Mouse (Mus musculus): ENCODE results near the gene Gipr. TPM values are rescaled to one million over a fixed set of nuclear protein-coding genes. Genes with fewer than 3 reads are reported as not detected.

Gene Gipr
- polyA plus RNA-seq, 1 experiment = 0.43 TPM

DNA sequence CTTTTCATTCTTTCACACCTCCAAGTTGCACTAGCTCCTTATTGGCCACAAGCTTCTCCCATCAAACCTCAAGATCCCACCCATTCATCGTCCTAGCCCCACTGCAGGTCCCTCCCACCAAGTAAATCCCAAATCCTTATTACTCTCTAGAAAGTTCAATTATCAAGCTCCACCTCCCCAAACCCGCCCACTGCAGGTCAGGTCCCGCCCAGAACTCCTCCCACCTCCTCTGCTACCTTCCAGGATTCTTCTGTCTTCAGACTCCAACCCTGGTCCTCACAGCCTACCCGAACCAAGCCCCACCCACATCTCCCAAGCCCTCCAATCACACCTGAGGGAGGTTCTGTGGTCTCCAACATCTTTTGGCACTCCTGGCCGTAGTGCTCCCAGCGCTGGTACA is 1.7 kb downstream of the Gipr start:
- Histone ChIP-seq H3K79me3 (ENCODE audit: low read depth) (no peaks in the 10 kb centered on the region), H3K79me2 (ENCODE audit: control insufficient read depth, insufficient read depth) (no peaks in the 10 kb centered on the region), H3K4me3 (ENCODE audit: insufficient read depth, poor library complexity, severe bottlenecking) (no peak overlapping the region), H3ac (ENCODE audit: control insufficient read depth, insufficient read length, low read depth) (no peak overlapping the region), H3K36me3 (ENCODE audit: control insufficient read depth, insufficient read depth) (no peaks in the 10 kb centered on the region), H3K27me3 (ENCODE audit: control insufficient read depth, insufficient read depth, insufficient read length) (no peaks in the 10 kb centered on the region)
- TF ChIP-seq USF1 (IDR thresholded peaks at IDR 0.05; ENCODE audit: low read depth) = no peak
- no peak for TF ChIP-seq CEBPB (IDR thresholded peaks at IDR 0.05; ENCODE audit: low read depth)
- TF ChIP-seq MYOD1 (IDR thresholded peaks at IDR 0.05; ENCODE audit: control insufficient read depth, insufficient read length, low read depth) = no peak
- no peak for TF ChIP-seq MAX (IDR thresholded peaks at IDR 0.05)
- no peak for TF ChIP-seq CTCF (IDR thresholded peaks at IDR 0.05; ENCODE audit: control insufficient read depth, insufficient read depth, insufficient read length)
- TF ChIP-seq FOSL1 (IDR thresholded peaks at IDR 0.05; ENCODE audit: insufficient read depth, low read length, poor library complexity, severe bottlenecking) = no peak
- TF ChIP-seq MYOG (IDR thresholded peaks at IDR 0.05; ENCODE audit: control insufficient read depth, extremely low read depth, insufficient read length) = no peak

DNA sequence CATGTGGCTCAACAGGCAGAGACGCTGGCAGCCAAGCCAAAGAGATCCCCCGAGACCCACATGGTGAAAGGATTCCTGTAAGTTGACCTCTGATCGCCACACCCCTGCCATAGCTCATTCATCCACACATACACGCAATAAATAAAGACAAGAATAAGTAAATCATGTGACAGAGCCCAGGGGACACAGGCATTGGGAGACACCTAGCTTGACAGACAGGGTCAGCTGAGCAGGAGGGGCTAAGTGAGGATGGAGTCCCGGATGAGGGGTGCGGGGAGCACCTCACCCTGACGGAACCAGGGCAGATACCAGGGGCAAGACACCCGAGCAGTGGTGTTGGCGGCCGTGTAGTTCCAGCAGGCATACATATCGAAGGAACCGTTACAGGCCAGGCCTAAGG is 2.2 kb downstream of the Gipr start:
- TF ChIP-seq CEBPB (IDR thresholded peaks at IDR 0.05; ENCODE audit: low read depth) = no peak
- TF ChIP-seq FOSL1 (IDR thresholded peaks at IDR 0.05; ENCODE audit: insufficient read depth, low read length, poor library complexity, severe bottlenecking) = no peak
- peak; percentile 94 for TF ChIP-seq MYOD1 (IDR thresholded peaks at IDR 0.05; ENCODE audit: control insufficient read depth, insufficient read length, low read depth)
- peak; percentile 74 for TF ChIP-seq USF1 (IDR thresholded peaks at IDR 0.05; ENCODE audit: low read depth)
- Histone ChIP-seq H3K79me2 (ENCODE audit: control insufficient read depth, insufficient read depth) (no peaks in the 10 kb centered on the region), H3K36me3 (ENCODE audit: control insufficient read depth, insufficient read depth) (no peaks in the 10 kb centered on the region), H3K27me3 (ENCODE audit: control insufficient read depth, insufficient read depth, insufficient read length) (no peaks in the 10 kb centered on the region), H3K79me3 (ENCODE audit: low read depth) (no peaks in the 10 kb centered on the region), H3ac (ENCODE audit: control insufficient read depth, insufficient read length, low read depth) (no peak overlapping the region), H3K4me3 (ENCODE audit: insufficient read depth, poor library complexity, severe bottlenecking) (no peak overlapping the region)

DNA sequence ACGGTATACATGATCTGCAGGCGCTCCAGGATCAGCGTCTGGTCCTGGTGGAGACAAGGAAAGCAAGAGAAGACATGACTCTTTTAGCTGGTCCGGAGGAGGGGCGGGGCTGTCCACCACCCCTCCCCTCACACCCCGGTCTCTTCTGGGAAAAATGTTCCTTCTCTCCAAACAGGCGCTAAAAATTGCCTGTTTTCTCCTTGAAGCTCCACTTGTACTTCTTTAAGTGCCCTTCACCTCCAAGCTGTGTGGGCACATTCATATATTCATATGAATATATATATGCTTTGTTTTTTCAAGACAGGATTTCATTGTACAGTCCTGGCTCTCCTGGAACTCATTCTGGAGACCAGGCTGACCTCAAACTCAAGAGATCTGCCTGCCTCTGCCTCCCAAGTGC is 3.0 kb downstream of the Gipr start:
- Histone ChIP-seq H3K36me3 (ENCODE audit: control insufficient read depth, insufficient read depth) (no peaks in the 10 kb centered on the region), H3K27me3 (ENCODE audit: control insufficient read depth, insufficient read depth, insufficient read length) (no peaks in the 10 kb centered on the region), H3K79me2 (ENCODE audit: control insufficient read depth, insufficient read depth) (no peaks in the 10 kb centered on the region), H3K79me3 (ENCODE audit: low read depth) (no peaks in the 10 kb centered on the region), H3K4me3 (ENCODE audit: insufficient read depth, poor library complexity, severe bottlenecking) (no peak overlapping the region), H3ac (ENCODE audit: control insufficient read depth, insufficient read length, low read depth) (no peak overlapping the region)
- no peak for TF ChIP-seq FOSL1 (IDR thresholded peaks at IDR 0.05; ENCODE audit: insufficient read depth, low read length, poor library complexity, severe bottlenecking)
- no peak for TF ChIP-seq MYOG (IDR thresholded peaks at IDR 0.05; ENCODE audit: control insufficient read depth, extremely low read depth, insufficient read length)
- TF ChIP-seq MYOD1 (IDR thresholded peaks at IDR 0.05; ENCODE audit: control insufficient read depth, insufficient read length, low read depth) = no peak
- no peak for TF ChIP-seq CEBPB (IDR thresholded peaks at IDR 0.05; ENCODE audit: low read depth)
- TF ChIP-seq USF1 (IDR thresholded peaks at IDR 0.05; ENCODE audit: low read depth) = no peak
- no peak for TF ChIP-seq CTCF (IDR thresholded peaks at IDR 0.05; ENCODE audit: control insufficient read depth, insufficient read depth, insufficient read length)
- no peak for TF ChIP-seq MAX (IDR thresholded peaks at IDR 0.05)

DNA sequence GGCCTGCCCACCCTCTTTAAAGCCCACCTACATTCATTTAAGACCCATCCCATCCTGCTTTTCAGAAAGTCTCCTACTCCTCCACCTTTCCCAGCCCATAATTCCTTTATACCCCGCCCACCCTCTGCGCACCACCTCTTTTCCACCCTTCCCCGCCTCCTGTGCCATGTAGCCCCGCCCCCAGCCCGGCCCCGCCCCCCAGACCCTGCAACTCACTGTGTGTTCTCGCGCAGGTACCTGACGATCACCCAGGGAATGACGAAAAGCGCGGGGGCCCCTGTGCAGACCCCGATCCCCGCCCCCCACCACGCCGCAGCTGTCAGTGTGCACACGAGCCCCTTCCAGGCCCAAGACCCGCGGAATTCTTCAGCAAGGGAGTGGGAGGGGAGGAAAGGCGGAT is 5.8 kb downstream of the Gipr start:
- Histone ChIP-seq H3K36me3 (ENCODE audit: control insufficient read depth, insufficient read depth) (no peaks in the 10 kb centered on the region), H3K79me3 (ENCODE audit: low read depth) (no peaks in the 10 kb centered on the region), H3K27me3 (ENCODE audit: control insufficient read depth, insufficient read depth, insufficient read length) (no peaks in the 10 kb centered on the region), H3ac (ENCODE audit: control insufficient read depth, insufficient read length, low read depth) (no peak overlapping the region), H3K4me3 (ENCODE audit: insufficient read depth, poor library complexity, severe bottlenecking) (no peak overlapping the region), H3K79me2 (ENCODE audit: control insufficient read depth, insufficient read depth) (no peaks in the 10 kb centered on the region)
- no peak for TF ChIP-seq CTCF (IDR thresholded peaks at IDR 0.05; ENCODE audit: control insufficient read depth, insufficient read depth, insufficient read length)
- TF ChIP-seq CEBPB (IDR thresholded peaks at IDR 0.05; ENCODE audit: low read depth) = no peak
- no peak for TF ChIP-seq FOSL1 (IDR thresholded peaks at IDR 0.05; ENCODE audit: insufficient read depth, low read length, poor library complexity, severe bottlenecking)
- TF ChIP-seq MYOD1 (IDR thresholded peaks at IDR 0.05; ENCODE audit: control insufficient read depth, insufficient read length, low read depth) = no peak
- no peak for TF ChIP-seq MAX (IDR thresholded peaks at IDR 0.05)
- no peak for TF ChIP-seq MYOG (IDR thresholded peaks at IDR 0.05; ENCODE audit: control insufficient read depth, extremely low read depth, insufficient read length)
- no peak for TF ChIP-seq USF1 (IDR thresholded peaks at IDR 0.05; ENCODE audit: low read depth)

DNA sequence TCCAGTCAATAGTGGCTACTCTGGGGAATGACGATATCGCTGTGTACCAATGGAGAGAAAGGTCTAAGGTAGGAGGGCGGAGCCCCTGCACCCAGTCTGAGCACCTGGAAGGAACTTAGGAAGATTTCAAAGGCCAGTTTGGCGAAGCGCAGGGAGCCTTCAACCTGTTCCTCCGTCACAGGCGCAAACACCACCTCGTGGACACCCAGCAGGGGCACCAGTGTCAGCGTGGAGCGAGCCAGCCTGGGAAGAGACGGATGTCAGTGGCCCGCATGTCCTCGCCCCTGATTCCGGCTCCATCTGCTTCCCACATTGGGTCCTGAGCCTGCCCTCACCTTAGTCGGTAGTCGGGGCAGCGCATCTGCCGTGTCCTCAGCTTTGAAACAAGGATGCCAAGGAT is 6.5 kb downstream of the Gipr start:
- no peak for TF ChIP-seq MYOD1 (IDR thresholded peaks at IDR 0.05; ENCODE audit: control insufficient read depth, insufficient read length, low read depth)
- no peak for TF ChIP-seq USF1 (IDR thresholded peaks at IDR 0.05; ENCODE audit: low read depth)
- TF ChIP-seq FOSL1 (IDR thresholded peaks at IDR 0.05; ENCODE audit: insufficient read depth, low read length, poor library complexity, severe bottlenecking) = no peak
- no peak for TF ChIP-seq MYOG (IDR thresholded peaks at IDR 0.05; ENCODE audit: control insufficient read depth, extremely low read depth, insufficient read length)
- TF ChIP-seq CEBPB (IDR thresholded peaks at IDR 0.05; ENCODE audit: low read depth) = no peak
- TF ChIP-seq MAX (IDR thresholded peaks at IDR 0.05) = no peak
- no peak for TF ChIP-seq CTCF (IDR thresholded peaks at IDR 0.05; ENCODE audit: control insufficient read depth, insufficient read depth, insufficient read length)
- H3ac ChIP-seq (ENCODE audit: control insufficient read depth, insufficient read length, low read depth) = no peak overlapping the region
- H3K4me3 ChIP-seq (ENCODE audit: insufficient read depth, poor library complexity, severe bottlenecking) = no peak overlapping the region
- H3K36me3 ChIP-seq (ENCODE audit: control insufficient read depth, insufficient read depth) = peaks cover 2% of the 10 kb centered on the region
- no peaks in the 10 kb centered on the region for H3K27me3 ChIP-seq (ENCODE audit: control insufficient read depth, insufficient read depth, insufficient read length)
- no peaks in the 10 kb centered on the region for H3K79me2 ChIP-seq (ENCODE audit: control insufficient read depth, insufficient read depth)
- no peaks in the 10 kb centered on the region for H3K79me3 ChIP-seq (ENCODE audit: low read depth)

DNA sequence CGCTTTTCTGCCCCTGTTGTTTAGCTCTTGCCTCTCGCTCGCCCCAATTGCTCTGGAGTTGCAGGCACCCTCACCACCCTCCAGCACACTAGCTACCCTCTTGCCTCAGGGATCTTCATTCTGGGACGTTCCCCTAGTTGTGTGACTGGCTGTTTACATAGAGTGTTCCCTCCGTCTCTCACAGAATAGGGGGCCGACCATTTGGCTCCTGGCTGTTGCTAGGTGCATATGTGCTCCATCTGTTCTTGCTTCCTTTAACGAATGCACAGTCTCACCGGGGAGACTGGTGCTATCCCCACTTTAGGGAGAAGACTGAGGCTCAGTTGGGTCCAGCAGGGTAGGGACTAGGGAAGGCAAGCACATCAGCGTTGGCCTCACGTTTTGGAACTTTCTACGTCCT is 7.3 kb downstream of the Gipr start:
- Histone ChIP-seq H3K36me3 (ENCODE audit: control insufficient read depth, insufficient read depth) (peaks cover 6% of the 10 kb centered on the region), H3K79me2 (ENCODE audit: control insufficient read depth, insufficient read depth) (no peaks in the 10 kb centered on the region), H3K27me3 (ENCODE audit: control insufficient read depth, insufficient read depth, insufficient read length) (no peaks in the 10 kb centered on the region), H3K4me3 (ENCODE audit: insufficient read depth, poor library complexity, severe bottlenecking) (no peak overlapping the region), H3K79me3 (ENCODE audit: low read depth) (no peaks in the 10 kb centered on the region), H3ac (ENCODE audit: control insufficient read depth, insufficient read length, low read depth) (no peak overlapping the region)
- TF ChIP-seq MAX (IDR thresholded peaks at IDR 0.05) (no peak), FOSL1 (IDR thresholded peaks at IDR 0.05; ENCODE audit: insufficient read depth, low read length, poor library complexity, severe bottlenecking) (no peak)

Measured in C2C12 (cell line).